Mouse (Mus musculus) liver, embryonic 13.5 days (tissue): Measurements from ENCODE around the gene Mfap2. TPM values are rescaled to one million over a fixed set of nuclear protein-coding genes. Genes with fewer than 3 reads are reported as not detected.

Experiments
- ATAC-seq: fragments of 200-750 bp; cut with Nextera tagmentation; 2 replicates; pipeline ENCODE4 v1.8.0; 2017; ENCODE audit warnings: low read depth, mild to moderate bottlenecking, moderate number of reproducible peaks, moderate library complexity
- DNase-seq: peaks from one replicate; pipeline ENCODE4 v3.0.0; 2022
- H3K27ac ChIP-seq: fragments of 300-500 bp; sonication (generic); 2 replicates; pipeline ENCODE4 v1.5.1; 2015; ENCODE audit warnings: moderate library complexity, mild to moderate bottlenecking, inconsistent platforms
- H3K27me3 ChIP-seq: fragments of 300-500 bp; sonication (generic); 2 replicates; pipeline ENCODE4 v1.6.1; 2015; ENCODE audit warnings: mild to moderate bottlenecking, inconsistent platforms
- H3K36me3 ChIP-seq: fragments of 300-500 bp; sonication (generic); 2 replicates; pipeline ENCODE4 v1.6.1; 2015; ENCODE audit warnings: mild to moderate bottlenecking, inconsistent platforms
- H3K4me1 ChIP-seq: fragments of 300-500 bp; sonication (generic); replicated peaks from 2 replicates; pipeline ENCODE4 v1.6.1; 2015; ENCODE audit warnings: inconsistent platforms
- H3K4me2 ChIP-seq: fragments of 300-500 bp; sonication (generic); 2 replicates; pipeline ENCODE4 v1.6.1; 2015; ENCODE audit warnings: inconsistent platforms, mild to moderate bottlenecking, moderate library complexity
- H3K4me3 ChIP-seq: fragments of 300-500 bp; sonication (generic); replicated peaks from 2 replicates; pipeline ENCODE4 v1.5.1; 2015; ENCODE audit warnings: mild to moderate bottlenecking, inconsistent platforms
- H3K9ac ChIP-seq: fragments of 300-500 bp; sonication (generic); 2 replicates; pipeline ENCODE4 v1.6.1; 2015; ENCODE audit warnings: mild to moderate bottlenecking, inconsistent platforms
- H3K9me3 ChIP-seq: fragments of 300-500 bp; sonication (generic); replicated peaks from 2 replicates; pipeline ENCODE4 v1.6.1; 2016; ENCODE audit warnings: inconsistent platforms
- WGBS: fragments of 180-500 bp; shearing (Covaris S2); methylation state at CpG from one replicate; pipeline ENCODE4 v1.1.7; 2015; ENCODE audit not compliant: insufficient replicate concordance; 5-methylcytosine and 5-hydroxymethylcytosine counted together
- polyA plus RNA-seq: library from polyadenylated mRNA; unstranded; fragments of >200 nt; fragmentation: Nextera tagmentation; extraction: Ambion mirVana; gene quantifications from 2 replicates; pipeline ENCODE4 v1.2.1, GENCODE M21; 2015

Gene Mfap2
- polyA plus RNA-seq, 1 experiment from 2014 or later = 22.5 TPM

GRCm38 (mm10) chr4:141030541-141031206, 20.5 kb downstream of the Mfap2 start:
- Histone ChIP-seq H3K27ac (no peak overlapping the region), H3K4me1 (peaks cover 22% of the 10 kb centered on the region), H3K27me3 (no peaks in the 10 kb centered on the region), H3K4me2 (no peak overlapping the region), H3K4me3 (no peak overlapping the region), H3K9me3 (no peaks in the 10 kb centered on the region), H3K9ac (no peak overlapping the region), H3K36me3 (no peaks in the 10 kb centered on the region)
- ATAC-seq = no peak
- DNase-seq = no peak
- 86% methylated on average over 18 of the region's 18 CpGs for WGBS

GRCm38 (mm10) chr4:141031733-141032132, 21.5 kb downstream of the Mfap2 start:
- ATAC-seq = no peak
- H3K27ac ChIP-seq = no peak overlapping the region
- WGBS = 7% methylated on average over 6 of the region's 6 CpGs
- no peak overlapping the region for H3K4me3 ChIP-seq
- peak; percentile 57 for DNase-seq
- no peaks in the 10 kb centered on the region for H3K36me3 ChIP-seq
- no peak overlapping the region for H3K4me2 ChIP-seq
- no peaks in the 10 kb centered on the region for H3K27me3 ChIP-seq
- H3K9ac ChIP-seq = no peak overlapping the region
- peaks cover 22% of the 10 kb centered on the region for H3K4me1 ChIP-seq
- H3K9me3 ChIP-seq = no peaks in the 10 kb centered on the region

GRCm38 (mm10) chr4:141033606-141034549, 23.7 kb downstream of the Mfap2 start:
- Histone ChIP-seq H3K36me3 (no peaks in the 10 kb centered on the region), H3K27me3 (no peaks in the 10 kb centered on the region), H3K9ac (no peak overlapping the region), H3K27ac (no peak overlapping the region), H3K4me1 (peaks cover 22% of the 10 kb centered on the region), H3K4me3 (no peak overlapping the region), H3K4me2 (no peak overlapping the region), H3K9me3 (no peaks in the 10 kb centered on the region)
- ATAC-seq = no peak
- DNase-seq = no peak
- WGBS = 78% methylated on average over 27 of the region's 27 CpGs

- no peak overlapping the region for H3K9ac ChIP-seq
- ATAC-seq (no peak), DNase-seq (no peak)
- no peak overlapping the region for H3K4me3 ChIP-seq
- no peak overlapping the region for H3K4me2 ChIP-seq
- no peaks in the 10 kb centered on the region for H3K36me3 ChIP-seq
- no peak overlapping the region for H3K27ac ChIP-seq
- 48% methylated on average over 12 of the region's 12 CpGs for WGBS
- H3K4me1 ChIP-seq = peaks cover 11% of the 10 kb centered on the region; the same call in 1 of the 2 replicates
- no peaks in the 10 kb centered on the region for H3K27me3 ChIP-seq
- no peaks in the 10 kb centered on the region for H3K9me3 ChIP-seq
Observed at GRCm38 (mm10) chr4:141041117-141041516, 30.9 kb downstream of the Mfap2 start.

GRCm38 (mm10) chr4:141044816-141045215, 34.6 kb downstream of the Mfap2 start:
- H3K36me3 ChIP-seq = no peaks in the 10 kb centered on the region

GRCm38 (mm10) chr4:141048810-141049475, 38.7 kb downstream of the Mfap2 start:
- H3K4me1 ChIP-seq = peaks cover 9% of the 10 kb centered on the region
- H3K4me2 ChIP-seq = no peak overlapping the region
- H3K36me3 ChIP-seq = no peaks in the 10 kb centered on the region
- no peak overlapping the region for H3K4me3 ChIP-seq
- 79% methylated on average over 17 of the region's 17 CpGs for WGBS
- H3K9ac ChIP-seq = no peak overlapping the region
- H3K27ac ChIP-seq = no peak overlapping the region
- DNase-seq (no peak), ATAC-seq (no peak)
- no peaks in the 10 kb centered on the region for H3K27me3 ChIP-seq
- no peaks in the 10 kb centered on the region for H3K9me3 ChIP-seq

More at GRCm38 (mm10) chr4:141044816-141045215, 34.6 kb downstream of the Mfap2 start:
- peaks cover 11% of the 10 kb centered on the region; the same call in 1 of the 2 replicates for H3K4me1 ChIP-seq
- ATAC-seq (no peak), DNase-seq (no peak)
- H3K4me3 ChIP-seq = no peak overlapping the region
- H3K9ac ChIP-seq = no peak overlapping the region
- no peaks in the 10 kb centered on the region for H3K9me3 ChIP-seq
- H3K4me2 ChIP-seq = no peak overlapping the region
- H3K27me3 ChIP-seq = no peaks in the 10 kb centered on the region
- WGBS = 27% methylated on average over 8 of the region's 8 CpGs
- no peak overlapping the region for H3K27ac ChIP-seq

GRCm38 (mm10) chr4:141049476-141049835, 39.2 kb downstream of the Mfap2 start:
- no peaks in the 10 kb centered on the region for H3K9me3 ChIP-seq
- ATAC-seq (no peak), DNase-seq (no peak)
- 62% methylated on average over 4 of the region's 4 CpGs for WGBS
- no peak overlapping the region for H3K9ac ChIP-seq
- H3K4me1 ChIP-seq = peaks cover 11% of the 10 kb centered on the region
- no peak overlapping the region for H3K4me2 ChIP-seq
- H3K27me3 ChIP-seq = no peaks in the 10 kb centered on the region
- no peak overlapping the region for H3K27ac ChIP-seq
- peaks cover 3% of the 10 kb centered on the region; the same call in 1 of the 2 replicates for H3K36me3 ChIP-seq
- no peak overlapping the region for H3K4me3 ChIP-seq

- Histone ChIP-seq H3K9ac (no peak overlapping the region), H3K9me3 (no peaks in the 10 kb centered on the region), H3K36me3 (peaks cover 7% of the 10 kb centered on the region; the same call in 1 of the 2 replicates), H3K27ac (no peak overlapping the region), H3K27me3 (no peaks in the 10 kb centered on the region), H3K4me3 (no peak overlapping the region), H3K4me2 (no peak overlapping the region), H3K4me1 (peaks cover 11% of the 10 kb centered on the region)
- DNase-seq = no peak
- no peak for ATAC-seq
- WGBS = 81% methylated on average over 12 of the region's 12 CpGs
Observed at GRCm38 (mm10) chr4:141052442-141052841, 42.2 kb downstream of the Mfap2 start.

GRCm38 (mm10) chr4:141053138-141053537, 42.9 kb downstream of the Mfap2 start:
- 0 out of 2 replicates have a peak overlapping the region, but pooled peaks have one; percentile 17 for H3K9ac ChIP-seq
- DNase-seq (no peak), ATAC-seq (0 out of 2 replicates have a peak, but pooled peaks have one; percentile 9)
- H3K36me3 ChIP-seq = peaks cover 7% of the 10 kb centered on the region; the same call in 1 of the 2 replicates
- H3K27ac ChIP-seq = no peak overlapping the region
- no peaks in the 10 kb centered on the region for H3K27me3 ChIP-seq
- no peak overlapping the region for H3K4me3 ChIP-seq
- H3K4me2 ChIP-seq = no peak overlapping the region
- peaks cover 11% of the 10 kb centered on the region for H3K4me1 ChIP-seq
- WGBS = 61% methylated on average over 8 of the region's 8 CpGs
- no peaks in the 10 kb centered on the region for H3K9me3 ChIP-seq

GRCm38 (mm10) chr4:141053568-141054161, 43.4 kb downstream of the Mfap2 start:
- no peak for DNase-seq
- H3K4me2 ChIP-seq = no peak overlapping the region
- ATAC-seq = no peak
- peaks cover 11% of the 10 kb centered on the region for H3K4me1 ChIP-seq
- peaks cover 7% of the 10 kb centered on the region; the same call in 1 of the 2 replicates for H3K36me3 ChIP-seq
- H3K27me3 ChIP-seq = no peaks in the 10 kb centered on the region
- no peak overlapping the region for H3K4me3 ChIP-seq
- WGBS = 62% methylated on average over 17 of the region's 17 CpGs
- H3K9me3 ChIP-seq = no peaks in the 10 kb centered on the region
- 0 out of 2 replicates have a peak overlapping the region, but pooled peaks have one; percentile 17 for H3K9ac ChIP-seq
- H3K27ac ChIP-seq = no peak overlapping the region
